Mouse (Mus musculus): Measurements from ENCODE around the gene Anxa7. TPM values are rescaled to one million over a fixed set of nuclear protein-coding genes. Genes with fewer than 3 reads are reported as not detected.
A peak's percentile ranks its signal among the peaks of the same experiment; 100 is the strongest.

Gene Anxa7
- polyA plus RNA-seq (2014; fragmentation: Nextera tagmentation; extraction: Ambion mirVana) = 9.4 and 11.6 TPM in 2 replicates

GRCm38 (mm10) chr14:20479291-20480194, at the start of gene Anxa7:
Gene Anxa7, minus strand, starts transcription at chr14:20480133.
- H3K4me3 ChIP-seq (replicated peaks; ENCODE audit: low read depth, low read length) = peak within 1 kb of the TSS; percentile 58
- no peak within 1 kb of the TSS for H3K27ac ChIP-seq (replicated peaks; ENCODE audit: low read depth, low read length)
- H3K4me1 ChIP-seq (ENCODE audit: control insufficient read depth, insufficient read depth, low read length) = no peaks in the 10 kb centered on the region
- no peaks in the 10 kb centered on the region for H3K27me3 ChIP-seq (ENCODE audit: control insufficient read depth, insufficient read depth, low read length)
- H3K9me3 ChIP-seq (ENCODE audit: control insufficient read depth, low read length) = no peaks in the 10 kb centered on the region
- peak; percentile 72 for ATAC-seq (ENCODE audit: low FRiP score, low TSS enrichment)
- DNase-seq = peak; percentile 74
- peak within 1 kb of the TSS; percentile 55 for H3K9ac ChIP-seq (replicated peaks; ENCODE audit: low read length)
- peak within 1 kb of the TSS; percentile 92 for H3K4me2 ChIP-seq (ENCODE audit: low read length)
- peaks cover under 1% of the 10 kb centered on the region; the same call in 1 of the 2 replicates for H3K36me3 ChIP-seq (ENCODE audit: control insufficient read depth, insufficient read depth, low read length)
- 3% methylated on average over 48 of the region's 48 CpGs for WGBS

- Histone ChIP-seq H3K9ac (replicated peaks; ENCODE audit: low read length) (no peak overlapping the region), H3K4me1 (ENCODE audit: control insufficient read depth, insufficient read depth, low read length) (no peaks in the 10 kb centered on the region), H3K27ac (replicated peaks; ENCODE audit: low read depth, low read length) (no peak overlapping the region), H3K36me3 (ENCODE audit: control insufficient read depth, insufficient read depth, low read length) (peaks cover 10% of the 10 kb centered on the region), H3K27me3 (ENCODE audit: control insufficient read depth, insufficient read depth, low read length) (no peaks in the 10 kb centered on the region), H3K4me3 (replicated peaks; ENCODE audit: low read depth, low read length) (no peak overlapping the region), H3K9me3 (ENCODE audit: control insufficient read depth, low read length) (no peaks in the 10 kb centered on the region), H3K4me2 (ENCODE audit: low read length) (no peak overlapping the region)
- no peak for ATAC-seq (ENCODE audit: low FRiP score, low TSS enrichment)
- WGBS = 93% methylated on average over 4 of the region's 4 CpGs
- DNase-seq = no peak
Observed at GRCm38 (mm10) chr14:20529643-20530042, 49.7 kb upstream of the Anxa7 start.

- no peaks in the 10 kb centered on the region for H3K27me3 ChIP-seq (ENCODE audit: control insufficient read depth, insufficient read depth, low read length)
- 97% methylated on average over 2 of the region's 2 CpGs for WGBS
- no peak overlapping the region for H3K9ac ChIP-seq (replicated peaks; ENCODE audit: low read length)
- no peak overlapping the region for H3K4me2 ChIP-seq (ENCODE audit: low read length)
- peaks cover 41% of the 10 kb centered on the region for H3K36me3 ChIP-seq (ENCODE audit: control insufficient read depth, insufficient read depth, low read length)
- H3K9me3 ChIP-seq (ENCODE audit: control insufficient read depth, low read length) = no peaks in the 10 kb centered on the region
- ATAC-seq (ENCODE audit: low FRiP score, low TSS enrichment) (no peak), DNase-seq (no peak)
- no peaks in the 10 kb centered on the region for H3K4me1 ChIP-seq (ENCODE audit: control insufficient read depth, insufficient read depth, low read length)
- no peak overlapping the region for H3K4me3 ChIP-seq (replicated peaks; ENCODE audit: low read depth, low read length)
- no peak overlapping the region for H3K27ac ChIP-seq (replicated peaks; ENCODE audit: low read depth, low read length)
Observed at GRCm38 (mm10) chr14:20520179-20520578, 40.2 kb upstream of the Anxa7 start.

DNA sequence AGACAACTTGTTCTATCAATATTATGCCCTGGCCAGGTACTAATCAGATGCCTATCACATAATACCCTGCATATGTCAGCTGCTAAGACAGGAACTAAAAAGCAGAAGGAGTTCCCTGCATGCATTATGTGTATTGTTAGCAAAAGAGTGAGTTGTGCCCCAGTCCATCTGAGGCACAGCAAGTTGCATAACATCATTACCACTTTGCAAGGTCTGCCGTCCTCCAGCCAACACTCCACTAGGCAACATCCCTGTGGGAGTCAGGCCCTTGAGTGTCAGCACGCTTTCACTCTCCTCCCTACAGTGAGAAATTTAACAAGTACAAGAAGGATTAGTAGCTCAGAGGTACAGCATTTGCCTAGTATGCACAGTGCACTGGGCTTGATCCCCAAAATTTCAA, 28.5 kb upstream of the Anxa7 start:
- H3K9ac ChIP-seq (replicated peaks; ENCODE audit: low read length) = no peak overlapping the region

GRCm38 (mm10) chr14:20502966-20503365, 23.0 kb upstream of the Anxa7 start:
- ATAC-seq (ENCODE audit: low FRiP score, low TSS enrichment) = no peak
- H3K4me2 ChIP-seq (ENCODE audit: low read length) = no peak overlapping the region
- WGBS = 96% methylated on average over 10 of the region's 10 CpGs

More for the DNA sequence above, 28.5 kb upstream of the Anxa7 start:
- Histone ChIP-seq H3K36me3 (ENCODE audit: control insufficient read depth, insufficient read depth, low read length) (peaks cover 29% of the 10 kb centered on the region), H3K9me3 (ENCODE audit: control insufficient read depth, low read length) (no peaks in the 10 kb centered on the region), H3K4me2 (ENCODE audit: low read length) (no peak overlapping the region), H3K4me3 (replicated peaks; ENCODE audit: low read depth, low read length) (no peak overlapping the region), H3K4me1 (ENCODE audit: control insufficient read depth, insufficient read depth, low read length) (no peaks in the 10 kb centered on the region), H3K27ac (replicated peaks; ENCODE audit: low read depth, low read length) (no peak overlapping the region), H3K27me3 (ENCODE audit: control insufficient read depth, insufficient read depth, low read length) (no peaks in the 10 kb centered on the region)
- ATAC-seq (ENCODE audit: low FRiP score, low TSS enrichment) (no peak), DNase-seq (no peak)
- 70% methylated on average over 2 of the region's 2 CpGs for WGBS

GRCm38 (mm10) chr14:20499982-20500381, 20.0 kb upstream of the Anxa7 start:
- no peak for ATAC-seq (ENCODE audit: low FRiP score, low TSS enrichment)
- DNase-seq = no peak

More at GRCm38 (mm10) chr14:20502966-20503365, 23.0 kb upstream of the Anxa7 start:
- DNase-seq = no peak
- H3K4me3 ChIP-seq (replicated peaks; ENCODE audit: low read depth, low read length) = no peak overlapping the region
- no peaks in the 10 kb centered on the region for H3K9me3 ChIP-seq (ENCODE audit: control insufficient read depth, low read length)
- H3K9ac ChIP-seq (replicated peaks; ENCODE audit: low read length) = no peak overlapping the region
- no peaks in the 10 kb centered on the region for H3K27me3 ChIP-seq (ENCODE audit: control insufficient read depth, insufficient read depth, low read length)
- no peak overlapping the region for H3K27ac ChIP-seq (replicated peaks; ENCODE audit: low read depth, low read length)
- no peaks in the 10 kb centered on the region for H3K4me1 ChIP-seq (ENCODE audit: control insufficient read depth, insufficient read depth, low read length)
- H3K36me3 ChIP-seq (ENCODE audit: control insufficient read depth, insufficient read depth, low read length) = peaks cover 31% of the 10 kb centered on the region

GRCm38 (mm10) chr14:20496603-20497002, 16.7 kb upstream of the Anxa7 start, which contains the start of gene Mss51:
Gene Mss51, minus strand, starts transcription at chr14:20496901.
- no peak for ATAC-seq (ENCODE audit: low FRiP score, low TSS enrichment)
- no peak within 1 kb of the TSS for H3K4me2 ChIP-seq (ENCODE audit: low read length)
- H3K27me3 ChIP-seq (ENCODE audit: control insufficient read depth, insufficient read depth, low read length) = no peaks in the 10 kb centered on the region
- no peaks in the 10 kb centered on the region for H3K9me3 ChIP-seq (ENCODE audit: control insufficient read depth, low read length)
- no peak within 1 kb of the TSS for H3K9ac ChIP-seq (replicated peaks; ENCODE audit: low read length)
- WGBS = 82% methylated on average over 2 of the region's 2 CpGs
- H3K27ac ChIP-seq (replicated peaks; ENCODE audit: low read depth, low read length) = no peak within 1 kb of the TSS
- H3K36me3 ChIP-seq (ENCODE audit: control insufficient read depth, insufficient read depth, low read length) = peaks cover 44% of the 10 kb centered on the region
- no peaks in the 10 kb centered on the region for H3K4me1 ChIP-seq (ENCODE audit: control insufficient read depth, insufficient read depth, low read length)
- DNase-seq = no peak
- no peak within 1 kb of the TSS for H3K4me3 ChIP-seq (replicated peaks; ENCODE audit: low read depth, low read length)

More at GRCm38 (mm10) chr14:20499982-20500381, 20.0 kb upstream of the Anxa7 start:
- Histone ChIP-seq H3K27me3 (ENCODE audit: control insufficient read depth, insufficient read depth, low read length) (no peaks in the 10 kb centered on the region), H3K4me1 (ENCODE audit: control insufficient read depth, insufficient read depth, low read length) (no peaks in the 10 kb centered on the region), H3K9ac (replicated peaks; ENCODE audit: low read length) (no peak overlapping the region), H3K36me3 (ENCODE audit: control insufficient read depth, insufficient read depth, low read length) (peaks cover 41% of the 10 kb centered on the region), H3K4me3 (replicated peaks; ENCODE audit: low read depth, low read length) (no peak overlapping the region), H3K9me3 (ENCODE audit: control insufficient read depth, low read length) (no peaks in the 10 kb centered on the region), H3K27ac (replicated peaks; ENCODE audit: low read depth, low read length) (no peak overlapping the region), H3K4me2 (ENCODE audit: low read length) (no peak overlapping the region)
- WGBS = 95% methylated on average over 3 of the region's 3 CpGs

GRCm38 (mm10) chr14:20486031-20486430, 6.1 kb upstream of the Anxa7 start:
- ATAC-seq (ENCODE audit: low FRiP score, low TSS enrichment) (no peak), DNase-seq (no peak)
- no peaks in the 10 kb centered on the region for H3K9me3 ChIP-seq (ENCODE audit: control insufficient read depth, low read length)
- peaks cover 9% of the 10 kb centered on the region for H3K36me3 ChIP-seq (ENCODE audit: control insufficient read depth, insufficient read depth, low read length)
- H3K27ac ChIP-seq (replicated peaks; ENCODE audit: low read depth, low read length) = no peak overlapping the region
- no peaks in the 10 kb centered on the region for H3K27me3 ChIP-seq (ENCODE audit: control insufficient read depth, insufficient read depth, low read length)
- no peaks in the 10 kb centered on the region for H3K4me1 ChIP-seq (ENCODE audit: control insufficient read depth, insufficient read depth, low read length)
- no peak overlapping the region for H3K4me2 ChIP-seq (ENCODE audit: low read length)
- no peak overlapping the region for H3K9ac ChIP-seq (replicated peaks; ENCODE audit: low read length)
- no peak overlapping the region for H3K4me3 ChIP-seq (replicated peaks; ENCODE audit: low read depth, low read length)
- 95% methylated on average over 5 of the region's 5 CpGs for WGBS

Data from midbrain, embryonic 14.5 days (tissue).